In genomic region chr11:83440081-83441064, GRCm38 (mm10) we compare ENCODE assay signal across 8 mouse cellular contexts. TPM values are rescaled to one million over a fixed set of nuclear protein-coding genes. Genes with fewer than 3 reads are reported as not detected.
DNase-seq lines count a peak whose midpoint lies in the region; ATAC-seq and TF ChIP-seq lines count a peak whose summit lies in the region.

No protein-coding gene starts in this region.

- H3K4me3 ChIP-seq in ES-Bruce4 (ENCODE audit: low read depth, low read length), result peak overlapping the region; percentile 64
- H3K4me3 ChIP-seq in forebrain, embryonic 12.5 days (replicated peaks), result peak overlapping the region; percentile 60
- peak overlapping the region; percentile 76 for H3K4me3 ChIP-seq in heart, embryonic 16.5 days (ENCODE audit: low read length)
- peak overlapping the region; percentile 64 to 65 for H3K4me3 ChIP-seq in liver, embryonic 14.5 days (ENCODE audit: insufficient read depth in 1 of 2, low read depth in 2 of 2, low read length in 2 of 2)
- H3K4me3 ChIP-seq in stomach, embryonic 15.5 days (replicated peaks), result peak overlapping the region; percentile 63

- 0 out of 2 replicates have a peak, but pooled peaks have one; percentile 20 for TF ChIP-seq EP300 in ES-Bruce4 (IDR thresholded peaks at IDR 0.05; ENCODE audit: insufficient read depth, low read depth, low read length)
- no peak for TF ChIP-seq EP300 in liver, embryonic 14.5 days (IDR thresholded peaks at IDR 0.05; ENCODE audit: low read depth)

- under 1% methylated on average over 63 of the region's 75 CpGs for WGBS in forebrain, embryonic 12.5 days
- WGBS in heart, embryonic 16.5 days, result under 1% methylated on average over 63 of the region's 75 CpGs
- WGBS in liver, embryonic 14.5 days (ENCODE audit: insufficient replicate concordance), result under 1% methylated on average over 67 of the region's 75 CpGs
- under 1% methylated on average over 67 of the region's 75 CpGs for WGBS in stomach, embryonic 15.5 days

- peak overlapping the region; percentile 94 for H3K4me2 ChIP-seq in forebrain, embryonic 12.5 days
- peak overlapping the region; percentile 93 for H3K4me2 ChIP-seq in heart, embryonic 16.5 days (ENCODE audit: low read depth, low read length)
- peak overlapping the region; percentile 72 for H3K4me2 ChIP-seq in liver, embryonic 14.5 days (ENCODE audit: low read depth)
- H3K4me2 ChIP-seq in stomach, embryonic 15.5 days, result peak overlapping the region; percentile 90

- no peak overlapping the region for H3K27ac ChIP-seq in ES-Bruce4 (ENCODE audit: insufficient read depth, low read length)
- H3K27ac ChIP-seq in forebrain, embryonic 12.5 days, result no peak overlapping the region
- H3K27ac ChIP-seq in heart, embryonic 16.5 days (ENCODE audit: low read length), result peak overlapping the region; percentile 68
- no peak overlapping the region for H3K27ac ChIP-seq in liver, embryonic 14.5 days
- H3K27ac ChIP-seq in stomach, embryonic 15.5 days, result no peak overlapping the region

- H3K9me3 ChIP-seq in ES-Bruce4 (replicated peaks; ENCODE audit: control insufficient read depth, insufficient read depth, low read length, poor library complexity, severe bottlenecking), result no peaks in the 10 kb centered on the region
- H3K9me3 ChIP-seq in forebrain, embryonic 12.5 days, result no peaks in the 10 kb centered on the region
- no peaks in the 10 kb centered on the region for H3K9me3 ChIP-seq in heart, embryonic 16.5 days (replicated peaks; ENCODE audit: control insufficient read depth, low read length)
- H3K9me3 ChIP-seq in liver, embryonic 14.5 days (ENCODE audit: control insufficient read depth, low read length), result no peaks in the 10 kb centered on the region
- H3K9me3 ChIP-seq in stomach, embryonic 15.5 days, result no peaks in the 10 kb centered on the region

- H3K27me3 ChIP-seq in ES-Bruce4 (ENCODE audit: control insufficient read depth, insufficient read depth, low read length, poor library complexity, severe bottlenecking), result no peaks in the 10 kb centered on the region
- peaks cover 71% of the 10 kb centered on the region for H3K27me3 ChIP-seq in forebrain, embryonic 12.5 days
- H3K27me3 ChIP-seq in heart, embryonic 16.5 days (ENCODE audit: control insufficient read depth, insufficient read depth, low read length), result peaks cover 30% of the 10 kb centered on the region
- peaks cover 44% of the 10 kb centered on the region for H3K27me3 ChIP-seq in liver, embryonic 14.5 days (ENCODE audit: control insufficient read depth, insufficient read depth, low read length)
- H3K27me3 ChIP-seq in stomach, embryonic 15.5 days (replicated peaks), result peaks cover 42% of the 10 kb centered on the region

- DNase-seq in c-Kit-positive CD71-positive TER-119-negative erythroid progenitor cells, embryonic 14.5 days (ENCODE audit: low read depth), result peak; percentile 91
- peak; percentile 89 to 91 for DNase-seq in kidney, postnatal 25 days
- peak; percentile 74 to 80 (median 78) for DNase-seq in liver, embryonic 14.5 days (ENCODE audit: low read depth in 3 of 3, low spot score in 3 of 3)
- DNase-seq in neural tube, embryonic 10.5 days (ENCODE audit: extremely low spot score, low spot score), result peak; percentile 90

- peak; percentile 94 for ATAC-seq in forebrain, embryonic 12.5 days (ENCODE audit: low FRiP score)
- ATAC-seq in heart, embryonic 16.5 days (replicated peaks; ENCODE audit: extremely low read depth, insufficient read depth, low FRiP score), result peak; percentile 91
- ATAC-seq in liver, embryonic 14.5 days (ENCODE audit: insufficient read depth), result peak; percentile 93
- peak; percentile 93 for ATAC-seq in stomach, embryonic 15.5 days (ENCODE audit: insufficient read depth, low FRiP score, low read depth)

- no peak for TF ChIP-seq POLR2A in ES-Bruce4 (IDR thresholded peaks at IDR 0.05; ENCODE audit: insufficient read depth, low read length)

- H3K4me1 ChIP-seq in ES-Bruce4 (ENCODE audit: control insufficient read depth, insufficient read depth, low read length), result peaks cover 2% of the 10 kb centered on the region
- peaks cover 23% of the 10 kb centered on the region for H3K4me1 ChIP-seq in forebrain, embryonic 12.5 days
- H3K4me1 ChIP-seq in heart, embryonic 16.5 days (ENCODE audit: control insufficient read depth, insufficient read depth, low read length), result peaks cover 30% of the 10 kb centered on the region
- H3K4me1 ChIP-seq in liver, embryonic 14.5 days (replicated peaks; ENCODE audit: control insufficient read depth in 2 of 2, insufficient read depth in 2 of 2, low read length in 1 of 2), result no peaks in the 10 kb centered on the region; a peak in 1 of 4 replicates
- peaks cover 22% of the 10 kb centered on the region for H3K4me1 ChIP-seq in stomach, embryonic 15.5 days

- peak overlapping the region; percentile 65 for H3K9ac ChIP-seq in ES-Bruce4 (ENCODE audit: low read depth, poor library complexity, severe bottlenecking)
- peak overlapping the region; percentile 54 for H3K9ac ChIP-seq in forebrain, embryonic 12.5 days
- peak overlapping the region; percentile 74 for H3K9ac ChIP-seq in heart, embryonic 16.5 days (ENCODE audit: low read length)
- H3K9ac ChIP-seq in liver, embryonic 14.5 days (replicated peaks), result peak overlapping the region; percentile 19
- H3K9ac ChIP-seq in stomach, embryonic 15.5 days, result peak overlapping the region; percentile 35

- no peaks in the 10 kb centered on the region for H3K36me3 ChIP-seq in ES-Bruce4 (ENCODE audit: control insufficient read depth, insufficient read depth, low read length, poor library complexity, severe bottlenecking)
- no peaks in the 10 kb centered on the region for H3K36me3 ChIP-seq in forebrain, embryonic 12.5 days (replicated peaks)
- H3K36me3 ChIP-seq in heart, embryonic 16.5 days (ENCODE audit: control insufficient read depth, insufficient read depth), result no peaks in the 10 kb centered on the region
- H3K36me3 ChIP-seq in liver, embryonic 14.5 days (replicated peaks; ENCODE audit: control insufficient read depth, insufficient read depth, low read depth), result no peaks in the 10 kb centered on the region
- no peaks in the 10 kb centered on the region for H3K36me3 ChIP-seq in stomach, embryonic 15.5 days

- TF ChIP-seq CTCF in ES-Bruce4 (IDR thresholded peaks at IDR 0.05; ENCODE audit: low read depth, low read length), result peak; percentile 93
- peak; percentile 99 for TF ChIP-seq CTCF in liver, embryonic 14.5 days (IDR thresholded peaks at IDR 0.05; ENCODE audit: low read depth)

RNA-seq across cellular contexts. Expression of gene 1700020L24Rik, which starts 2.9 kb away (rescaled TPM):
- not detected in 2 replicates for polyA plus RNA-seq in ES-Bruce4 (2011; ENCODE audit: insufficient read depth, insufficient read length, low read depth, missing spikeins)
- 0.29 and 0.35 TPM in 2 replicates for polyA plus RNA-seq in forebrain, embryonic 12.5 days (2016; fragmentation: Nextera tagmentation; extraction: Ambion mirVana)
- 1.4 and 1.5 TPM in 2 replicates for polyA plus RNA-seq in heart, embryonic 16.5 days (2015; fragmentation: Nextera tagmentation; extraction: Ambion mirVana)
- polyA plus RNA-seq in liver, embryonic 14.5 days (2012; rRNA removed), result 2.1 and 2.8 TPM in 2 replicates
- 1.6 and 1.9 TPM in 2 replicates for polyA plus RNA-seq in liver, embryonic 14.5 days (2014; fragmentation: Nextera tagmentation; extraction: Ambion mirVana)
- 0.72 and 1.1 TPM in 2 replicates for polyA plus RNA-seq in stomach, embryonic 15.5 days (2015; fragmentation: Nextera tagmentation; extraction: Ambion mirVana)

RNA-seq across cellular contexts. Expression of gene Gas2l2, which starts 11.1 kb away (rescaled TPM):
- polyA plus RNA-seq in ES-Bruce4 (2011; ENCODE audit: insufficient read depth, insufficient read length, low read depth, missing spikeins), result not detected in 2 replicates
- polyA plus RNA-seq in forebrain, embryonic 12.5 days (2016; fragmentation: Nextera tagmentation; extraction: Ambion mirVana), result 0.08 and 0.22 TPM in 2 replicates
- polyA plus RNA-seq in heart, embryonic 16.5 days (2015; fragmentation: Nextera tagmentation; extraction: Ambion mirVana), result 0.11 and 0.12 TPM in 2 replicates
- not detected in 2 replicates for polyA plus RNA-seq in liver, embryonic 14.5 days (2012; rRNA removed)
- polyA plus RNA-seq in liver, embryonic 14.5 days (2014; fragmentation: Nextera tagmentation; extraction: Ambion mirVana), result not detected in 2 replicates
- polyA plus RNA-seq in stomach, embryonic 15.5 days (2015; fragmentation: Nextera tagmentation; extraction: Ambion mirVana), result 0.08 TPM in 1 of 2 replicates, not detected in the other

RNA-seq across cellular contexts. Expression of gene Mmp28, which starts 22.5 kb away (rescaled TPM):
- polyA plus RNA-seq in ES-Bruce4 (2011; ENCODE audit: insufficient read depth, insufficient read length, low read depth, missing spikeins), result 0.26 and 0.52 TPM in 2 replicates
- 1.5 and 2.7 TPM in 2 replicates for polyA plus RNA-seq in forebrain, embryonic 12.5 days (2016; fragmentation: Nextera tagmentation; extraction: Ambion mirVana)
- polyA plus RNA-seq in heart, embryonic 16.5 days (2015; fragmentation: Nextera tagmentation; extraction: Ambion mirVana), result 3.5 TPM in 2 replicates
- polyA plus RNA-seq in liver, embryonic 14.5 days (2012; rRNA removed), result 0.31 and 0.34 TPM in 2 replicates
- 0.10 and 0.24 TPM in 2 replicates for polyA plus RNA-seq in liver, embryonic 14.5 days (2014; fragmentation: Nextera tagmentation; extraction: Ambion mirVana)
- polyA plus RNA-seq in stomach, embryonic 15.5 days (2015; fragmentation: Nextera tagmentation; extraction: Ambion mirVana), result 2.4 and 3.1 TPM in 2 replicates

RNA-seq across cellular contexts. Expression of gene Rasl10b, which starts 31.4 kb away (rescaled TPM):
- 1.1 and 1.6 TPM in 2 replicates for polyA plus RNA-seq in ES-Bruce4 (2011; ENCODE audit: insufficient read depth, insufficient read length, low read depth, missing spikeins)
- 11.0 and 13.9 TPM in 2 replicates for polyA plus RNA-seq in forebrain, embryonic 12.5 days (2016; fragmentation: Nextera tagmentation; extraction: Ambion mirVana)
- 5.7 and 9.1 TPM in 2 replicates for polyA plus RNA-seq in heart, embryonic 16.5 days (2015; fragmentation: Nextera tagmentation; extraction: Ambion mirVana)
- 0.31 and 0.35 TPM in 2 replicates for polyA plus RNA-seq in liver, embryonic 14.5 days (2012; rRNA removed)
- polyA plus RNA-seq in liver, embryonic 14.5 days (2014; fragmentation: Nextera tagmentation; extraction: Ambion mirVana), result 0.06 and 0.13 TPM in 2 replicates
- polyA plus RNA-seq in stomach, embryonic 15.5 days (2015; fragmentation: Nextera tagmentation; extraction: Ambion mirVana), result 2.4 and 2.7 TPM in 2 replicates

RNA-seq across cellular contexts. Expression of gene Taf15, which starts 32.5 kb away (rescaled TPM):
- polyA plus RNA-seq in ES-Bruce4 (2011; ENCODE audit: insufficient read depth, insufficient read length, low read depth, missing spikeins), result 324 and 326 TPM in 2 replicates
- 14.7 and 20.0 TPM in 2 replicates for polyA plus RNA-seq in forebrain, embryonic 12.5 days (2016; fragmentation: Nextera tagmentation; extraction: Ambion mirVana)
- 8.3 and 9.5 TPM in 2 replicates for polyA plus RNA-seq in heart, embryonic 16.5 days (2015; fragmentation: Nextera tagmentation; extraction: Ambion mirVana)
- 18.4 and 43.1 TPM in 2 replicates for polyA plus RNA-seq in liver, embryonic 14.5 days (2012; rRNA removed)
- polyA plus RNA-seq in liver, embryonic 14.5 days (2014; fragmentation: Nextera tagmentation; extraction: Ambion mirVana), result 1.9 and 2.2 TPM in 2 replicates
- polyA plus RNA-seq in stomach, embryonic 15.5 days (2015; fragmentation: Nextera tagmentation; extraction: Ambion mirVana), result 13.4 and 14.9 TPM in 2 replicates

Comparison
In these comparisons a context has a peak if more than half of its experiments do, and no peak if none do; other contexts are left out.
1. H3K9ac ChIP-seq: peak in every context shown above with its lines; median percentile 74 in heart, embryonic 16.5 days; 65 in ES-Bruce4; 54 in forebrain, embryonic 12.5 days; 35 in stomach, embryonic 15.5 days; 19 in liver, embryonic 14.5 days.